Mouse (Mus musculus): Measurements from ENCODE around the gene Zfp385b.

The Zfp385b gene

GRCm38 (mm10) chr2:77586581-77587360, 232.7 kb downstream of the Zfp385b start:
- no peak for DNase-seq

- DNase-seq: no peak
Observed at GRCm38 (mm10) chr2:77583586-77583985, 235.9 kb downstream of the Zfp385b start.

GRCm38 (mm10) chr2:77576571-77576970, 242.9 kb downstream of the Zfp385b start:
- no peak for DNase-seq

- no peak for DNase-seq
Observed at GRCm38 (mm10) chr2:77567528-77568435, 251.7 kb downstream of the Zfp385b start.

- no peak for DNase-seq
Observed at GRCm38 (mm10) chr2:77563706-77564105, 255.7 kb downstream of the Zfp385b start.

- DNase-seq: no peak
Observed at GRCm38 (mm10) chr2:77561941-77562340, 257.5 kb downstream of the Zfp385b start.

GRCm38 (mm10) chr2:77556938-77557337, 262.5 kb downstream of the Zfp385b start:
- DNase-seq: no peak

GRCm38 (mm10) chr2:77555980-77556379, 263.5 kb downstream of the Zfp385b start:
- DNase-seq: no peak

- DNase-seq: no peak
Observed at GRCm38 (mm10) chr2:77552675-77553074, 266.8 kb downstream of the Zfp385b start.

- DNase-seq: no peak
Observed at GRCm38 (mm10) chr2:77543388-77543787, 276.1 kb downstream of the Zfp385b start.

GRCm38 (mm10) chr2:77542605-77543004, 276.8 kb downstream of the Zfp385b start:
- no peak for DNase-seq

- DNase-seq: no peak
Observed at GRCm38 (mm10) chr2:77541681-77542080, 277.8 kb downstream of the Zfp385b start.

- no peak for DNase-seq
Observed at GRCm38 (mm10) chr2:77540860-77541259, 278.6 kb downstream of the Zfp385b start.

GRCm38 (mm10) chr2:77536556-77536955, 282.9 kb downstream of the Zfp385b start:
- no peak for DNase-seq

- no peak for DNase-seq
Observed at GRCm38 (mm10) chr2:77528079-77528752, 291.2 kb downstream of the Zfp385b start.

- no peak for DNase-seq
Observed at GRCm38 (mm10) chr2:77527616-77528015, 291.8 kb downstream of the Zfp385b start.

GRCm38 (mm10) chr2:77526803-77527202, 292.6 kb downstream of the Zfp385b start:
- DNase-seq: no peak

- DNase-seq: no peak
Observed at GRCm38 (mm10) chr2:77526301-77526700, 293.1 kb downstream of the Zfp385b start.

- no peak for DNase-seq
Observed at GRCm38 (mm10) chr2:77522223-77522622, 297.2 kb downstream of the Zfp385b start.

GRCm38 (mm10) chr2:77519341-77519740, 300.1 kb downstream of the Zfp385b start:
- no peak for DNase-seq

GRCm38 (mm10) chr2:77518693-77519092, 300.7 kb downstream of the Zfp385b start:
- no peak for DNase-seq

GRCm38 (mm10) chr2:77516606-77517005, 302.8 kb downstream of the Zfp385b start:
- no peak for DNase-seq

- no peak for DNase-seq
Observed at GRCm38 (mm10) chr2:77515654-77516053, 303.8 kb downstream of the Zfp385b start.

All from thymus, postnatal 36 days (tissue).